Mouse (Mus musculus) retina, adult 2 months (tissue): ENCODE results near the gene Ppp3ca.

Source experiments
- DNase-seq: peaks from one replicate; pipeline ENCODE4 v3.0.0-alpha.2; 2012; ENCODE audit warnings: low read depth, low spot score

Gene Ppp3ca

DNA sequence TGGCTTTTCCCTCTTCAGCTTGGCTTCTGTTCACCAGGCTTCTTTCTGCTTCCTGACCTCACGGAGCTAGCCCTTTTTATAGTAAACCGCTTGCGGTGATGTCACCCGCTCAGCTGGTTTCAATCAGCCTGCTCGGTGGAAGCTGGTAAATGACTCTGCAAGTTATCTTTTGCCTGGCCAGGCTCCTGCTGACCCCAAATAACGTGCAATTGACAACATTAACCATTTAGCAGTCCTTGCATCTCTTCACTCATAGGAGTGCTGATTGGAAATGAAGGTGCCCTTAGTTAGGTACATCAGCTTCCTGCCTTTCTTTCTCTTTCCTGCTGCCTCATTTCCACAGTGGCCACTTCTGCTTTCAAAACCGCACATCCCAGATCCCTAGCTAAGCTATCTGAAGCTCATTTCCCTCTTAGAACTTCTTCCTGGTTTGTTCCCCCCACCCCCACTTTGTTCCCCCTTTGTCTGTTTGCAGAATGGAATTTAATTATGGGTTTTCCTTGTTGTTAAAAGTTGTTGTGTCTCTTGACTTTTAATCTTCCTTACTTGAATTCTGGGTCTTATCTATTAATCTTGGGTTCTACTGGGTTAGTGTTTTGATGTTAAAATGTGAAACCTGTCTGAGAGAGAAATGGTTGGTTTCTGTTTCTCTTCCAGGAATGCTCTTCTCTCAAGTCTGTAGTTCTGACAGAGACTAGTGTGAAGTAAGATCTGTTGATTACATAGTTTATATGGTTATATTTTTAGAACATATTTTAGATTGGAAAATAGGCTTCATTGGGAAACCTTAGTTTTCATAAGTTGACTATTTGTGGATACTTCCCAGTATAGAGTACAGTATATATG lies 55.6 kb downstream of the Ppp3ca start:
- DNase-seq = no peak

DNA sequence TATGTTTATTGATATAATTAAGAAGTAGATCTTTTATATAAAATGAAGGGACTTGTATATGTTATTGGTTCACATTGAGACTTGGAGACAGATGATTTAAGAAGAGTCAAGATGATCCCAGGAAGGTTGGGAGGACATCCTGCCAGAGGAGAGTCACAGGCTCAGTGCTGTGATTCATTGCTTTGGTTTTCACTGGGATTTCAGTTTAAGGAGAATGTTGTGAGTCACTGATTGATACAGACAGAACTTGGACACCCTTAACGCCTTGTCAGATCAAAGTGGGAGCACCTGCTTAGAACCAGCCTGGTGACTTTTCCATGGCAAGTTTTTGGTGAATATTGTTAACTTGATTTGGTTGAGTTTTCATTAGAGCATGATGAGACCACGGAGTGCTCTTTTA lies 58.0 kb downstream of the Ppp3ca start:
- no peak for DNase-seq

DNA sequence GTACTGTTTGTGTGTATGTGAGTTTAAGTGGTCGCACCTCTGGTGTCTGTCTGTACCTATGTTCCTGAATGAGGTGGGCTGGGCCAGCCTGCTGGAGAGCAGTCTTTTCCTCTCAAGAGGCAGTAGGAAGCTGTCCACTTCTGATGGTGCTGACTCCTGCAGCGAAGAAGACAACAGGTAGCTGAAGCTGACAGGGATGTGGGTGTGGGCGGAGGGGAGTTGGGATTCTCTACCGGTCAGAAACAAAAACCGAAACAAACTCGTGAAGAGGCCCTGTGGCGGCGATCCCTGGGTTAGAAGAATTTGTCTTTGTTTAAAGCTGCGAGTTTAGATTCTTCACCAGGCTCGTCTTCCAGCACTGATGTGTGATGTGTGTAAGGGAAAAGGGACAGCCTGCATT lies 60.1 kb downstream of the Ppp3ca start:
- no peak for DNase-seq

DNA sequence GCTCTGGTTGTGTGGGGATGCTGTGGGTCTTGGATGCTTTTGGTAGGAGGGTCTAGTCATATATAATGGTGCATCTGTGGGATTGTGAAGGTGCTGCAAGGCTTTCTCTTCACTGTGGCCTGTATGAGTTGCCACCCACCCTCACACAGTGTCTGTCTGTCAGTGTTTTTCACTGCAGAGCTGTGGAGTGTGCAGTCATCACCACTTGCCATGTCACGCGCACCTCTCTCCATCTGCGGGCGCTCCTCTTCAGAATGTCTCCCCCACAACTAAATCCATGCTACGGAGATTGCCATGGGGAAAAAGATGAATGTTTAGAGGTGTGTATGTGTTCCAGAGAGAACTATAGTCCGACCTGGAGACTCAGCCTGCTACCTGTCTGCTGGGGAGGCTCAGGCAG lies 61.7 kb downstream of the Ppp3ca start:
- DNase-seq = no peak

DNA sequence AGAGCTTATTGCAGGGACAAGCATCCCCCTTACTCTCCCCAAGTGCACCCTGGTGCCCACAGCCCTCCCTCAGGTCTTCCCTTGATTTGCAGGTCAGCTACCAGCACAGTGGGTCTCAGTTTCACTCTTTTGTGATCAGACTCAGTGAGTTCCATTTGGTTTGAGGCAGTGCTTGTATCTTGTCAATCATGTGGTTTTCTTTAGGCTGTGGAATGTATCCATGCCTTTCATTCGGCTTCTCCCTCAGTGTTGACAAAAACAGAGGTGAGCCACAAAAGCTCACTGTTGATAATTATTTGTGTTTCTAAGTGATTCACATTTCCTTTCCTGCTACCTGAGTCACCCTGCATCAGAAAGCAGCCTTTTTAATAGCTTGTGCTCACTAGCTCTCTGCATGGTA lies 66.1 kb downstream of the Ppp3ca start:
- DNase-seq = no peak

DNA sequence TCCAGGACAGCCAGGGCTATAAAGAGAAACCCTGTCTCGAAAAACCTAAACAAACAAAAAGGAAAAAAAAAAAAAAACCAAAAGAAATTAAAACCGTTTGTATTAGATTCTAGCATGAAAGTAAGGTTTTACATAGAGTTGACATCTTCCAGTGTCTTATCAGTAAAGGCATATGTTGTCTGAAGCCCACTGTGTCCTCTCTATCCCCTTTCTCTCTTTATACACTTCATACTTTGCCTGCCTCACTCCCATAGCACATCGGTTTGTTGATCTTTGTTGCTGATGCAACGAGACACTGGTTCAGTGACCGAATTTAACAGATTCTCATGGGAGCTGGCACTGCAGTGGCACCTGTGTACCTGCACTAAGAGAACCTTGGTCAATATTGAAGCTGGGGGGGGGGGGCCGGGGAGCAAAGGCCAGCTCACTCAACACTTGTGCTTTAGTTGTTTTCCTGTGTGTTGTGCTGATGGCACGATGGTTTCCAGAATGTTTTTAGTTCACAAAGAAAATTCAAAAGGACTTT lies 66.9 kb downstream of the Ppp3ca start:
- no peak for DNase-seq

DNA sequence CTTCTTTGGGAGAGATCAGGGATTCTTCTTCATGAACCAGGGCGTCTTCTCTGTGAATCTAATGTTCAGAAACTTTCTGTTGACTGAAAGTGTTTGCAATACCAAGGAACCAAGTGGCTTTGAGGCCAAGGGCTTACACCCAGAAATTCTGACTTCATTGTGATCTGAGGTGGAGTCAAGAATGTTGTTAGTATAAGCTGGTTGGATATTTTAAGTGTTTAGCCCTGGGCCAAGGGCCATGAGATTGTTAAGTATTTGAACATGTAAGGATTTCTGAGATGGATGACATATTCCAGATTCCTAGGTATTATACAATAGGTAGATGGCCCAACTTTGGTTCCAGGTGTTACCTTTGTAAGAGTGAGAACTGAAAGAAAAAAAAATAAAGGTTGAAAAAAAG lies 68.5 kb downstream of the Ppp3ca start:
- DNase-seq = no peak

DNA sequence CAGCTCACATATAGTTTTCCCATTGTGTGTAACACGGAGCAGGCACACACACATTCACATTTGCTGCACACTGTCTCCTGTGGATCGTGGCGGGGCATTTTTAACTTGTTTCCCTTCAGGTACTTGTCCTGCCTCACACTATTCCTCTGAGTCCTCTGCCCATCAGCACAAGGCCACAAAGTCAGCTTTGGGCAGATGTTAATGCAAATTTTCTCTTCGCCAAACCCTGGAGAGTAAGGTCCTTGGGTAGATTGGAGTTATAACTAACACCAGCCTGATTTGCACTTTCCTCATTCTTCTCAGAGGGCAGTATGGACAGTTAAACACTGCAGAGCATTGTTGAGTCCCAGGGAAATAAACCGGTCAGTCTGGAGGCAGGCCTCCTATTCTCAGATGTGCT lies 69.0 kb downstream of the Ppp3ca start:
- DNase-seq = no peak

DNA sequence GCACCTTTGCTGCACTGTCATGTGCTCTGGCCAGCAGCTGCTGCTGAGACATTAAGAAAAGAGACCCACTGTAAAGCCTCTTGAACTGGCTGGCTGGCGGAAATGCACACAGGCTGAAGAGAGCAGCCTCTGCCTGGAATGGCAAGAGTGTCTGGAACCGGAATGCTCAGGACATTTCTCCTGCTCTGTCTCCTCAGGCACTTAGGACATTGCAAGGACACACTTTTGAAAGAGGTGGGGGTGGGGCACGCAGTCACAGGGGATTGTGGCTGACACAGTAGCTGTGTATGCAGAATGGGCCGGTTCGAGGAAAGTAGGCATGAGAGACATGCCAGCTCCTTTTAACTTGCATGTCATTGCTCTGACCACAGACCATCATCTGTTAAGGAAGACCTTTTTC lies 71.7 kb downstream of the Ppp3ca start:
- DNase-seq = no peak

DNA sequence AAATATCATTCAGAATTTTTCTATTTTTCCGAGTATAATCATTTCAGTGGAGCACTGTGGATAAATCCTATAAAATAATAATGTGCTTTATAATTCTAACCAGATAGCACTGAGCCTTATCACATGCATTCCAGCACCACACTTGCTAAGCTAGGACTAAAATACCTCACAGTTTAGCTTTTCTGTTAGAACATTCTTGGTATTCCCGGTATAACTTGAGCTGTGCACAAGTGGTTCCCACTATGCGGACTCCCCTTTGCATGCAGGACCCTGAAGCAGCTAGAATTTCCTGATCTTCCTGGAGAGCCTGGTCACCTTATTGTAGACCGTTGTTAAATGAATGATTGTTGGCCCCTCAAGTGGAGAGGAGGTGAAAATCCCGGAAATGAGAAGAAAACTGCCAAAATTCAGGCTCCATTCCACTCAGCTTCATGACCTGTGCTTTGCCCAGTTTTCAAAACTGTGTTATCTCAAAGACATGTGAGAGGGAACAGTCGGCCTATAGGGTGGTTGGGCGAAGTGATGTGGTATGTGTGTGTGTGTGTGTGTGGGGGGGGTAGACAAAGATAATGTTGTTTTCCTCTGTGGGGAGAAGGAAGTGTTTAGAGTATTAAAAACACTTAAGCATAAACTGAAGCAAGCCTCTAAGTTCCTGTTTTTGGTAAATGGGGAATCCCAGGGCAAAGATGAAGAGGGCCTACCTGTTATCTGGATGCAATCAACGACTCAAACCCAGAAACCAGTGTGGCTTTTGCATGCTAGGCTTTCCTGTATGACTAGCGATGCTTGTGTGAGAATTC lies 72.5 kb downstream of the Ppp3ca start:
- DNase-seq = no peak

DNA sequence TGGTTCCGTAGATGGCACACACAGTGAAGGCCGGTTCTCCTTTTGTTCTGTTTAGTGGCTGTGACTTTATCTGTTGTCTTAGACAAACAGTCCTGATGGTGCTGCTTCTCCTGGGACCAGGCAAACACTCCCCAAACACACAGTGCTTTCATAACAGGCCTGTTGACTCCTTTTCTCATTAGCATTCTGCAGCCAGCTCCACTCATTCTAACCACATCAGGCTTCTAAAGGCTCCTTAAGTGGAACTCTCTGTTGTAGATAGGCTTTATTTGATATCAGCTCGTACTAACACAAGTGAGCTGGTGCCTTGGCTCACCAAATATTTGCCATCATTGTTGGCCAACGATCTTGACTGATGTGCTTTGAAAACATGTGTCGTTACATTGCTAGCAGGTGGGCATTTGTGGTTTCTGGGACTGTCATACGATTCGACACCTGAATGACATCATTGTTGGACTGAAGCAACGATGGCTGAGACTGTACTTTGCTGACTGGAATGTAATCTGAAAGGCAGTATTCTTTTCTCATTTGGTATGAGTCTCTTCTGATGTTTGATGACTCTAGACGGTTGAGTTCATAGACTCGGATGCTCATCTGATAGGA lies 74.5 kb downstream of the Ppp3ca start:
- no peak for DNase-seq

DNA sequence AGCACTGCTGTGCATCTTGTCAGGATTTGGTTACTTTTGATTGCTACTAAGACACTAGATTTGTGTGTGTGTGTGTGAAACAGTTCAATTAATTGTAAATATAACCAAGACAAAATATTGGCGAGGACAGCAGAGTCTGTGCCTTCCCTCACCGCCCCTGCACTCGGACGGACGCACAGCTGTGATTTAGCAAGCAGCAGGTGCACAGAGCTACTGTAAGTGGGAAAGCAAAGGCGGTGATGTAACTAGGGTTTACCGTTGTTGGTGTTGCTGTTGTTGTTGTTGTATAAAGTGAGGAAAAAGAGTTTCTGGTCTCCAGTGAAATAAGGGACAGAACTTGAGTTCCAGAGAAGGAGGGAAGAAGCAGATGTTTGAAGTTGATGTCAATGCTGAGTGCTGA lies 75.5 kb downstream of the Ppp3ca start:
- DNase-seq = no peak

DNA sequence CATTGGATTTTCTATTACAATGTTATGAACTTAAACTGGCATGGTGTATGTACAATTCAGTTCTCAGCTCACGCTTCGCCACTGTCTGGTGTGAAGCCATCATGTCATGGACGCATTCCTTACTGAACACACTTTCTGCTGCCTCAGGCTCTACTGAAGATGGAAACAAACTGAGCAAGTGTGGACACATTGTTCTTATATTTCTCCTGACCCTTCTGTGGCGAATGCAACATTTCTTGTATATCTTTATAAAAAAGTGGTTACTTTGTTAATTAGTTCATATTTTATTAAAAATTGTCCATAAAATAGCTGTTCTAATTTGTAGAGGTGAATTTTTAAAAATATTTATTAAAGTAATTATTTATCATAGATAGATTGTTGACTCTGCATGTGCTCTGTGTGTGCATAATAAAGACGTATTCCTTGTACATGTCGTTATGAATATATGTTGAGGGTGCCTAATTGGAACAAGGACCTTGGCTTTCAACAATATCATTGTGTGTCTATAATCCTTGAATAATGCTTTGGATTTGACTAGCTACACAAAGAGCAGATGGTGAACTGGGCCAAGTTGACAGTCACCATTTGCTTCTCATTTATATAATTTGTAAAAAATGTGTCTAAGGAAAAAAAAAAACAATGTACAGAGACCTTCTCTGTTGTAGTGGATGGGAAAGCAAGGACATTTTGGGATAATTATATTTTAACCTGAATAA lies 79.0 kb downstream of the Ppp3ca start:
- no peak for DNase-seq

DNA sequence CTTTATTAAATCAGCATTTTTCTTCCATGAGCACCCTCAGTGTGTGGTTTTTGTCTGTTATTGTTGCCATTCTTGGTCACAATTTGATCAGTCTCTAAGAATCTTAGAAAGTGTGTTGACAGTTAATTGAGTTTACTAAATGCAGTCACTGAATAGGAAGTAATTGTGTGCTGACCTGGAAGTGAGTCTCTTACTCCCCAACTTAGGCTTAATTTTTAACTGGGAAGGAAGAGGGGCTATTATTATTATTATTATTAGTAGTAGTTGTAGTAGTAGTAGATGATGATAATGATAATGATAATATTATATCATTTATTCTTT lies 79.5 kb downstream of the Ppp3ca start:
- DNase-seq = no peak

DNA sequence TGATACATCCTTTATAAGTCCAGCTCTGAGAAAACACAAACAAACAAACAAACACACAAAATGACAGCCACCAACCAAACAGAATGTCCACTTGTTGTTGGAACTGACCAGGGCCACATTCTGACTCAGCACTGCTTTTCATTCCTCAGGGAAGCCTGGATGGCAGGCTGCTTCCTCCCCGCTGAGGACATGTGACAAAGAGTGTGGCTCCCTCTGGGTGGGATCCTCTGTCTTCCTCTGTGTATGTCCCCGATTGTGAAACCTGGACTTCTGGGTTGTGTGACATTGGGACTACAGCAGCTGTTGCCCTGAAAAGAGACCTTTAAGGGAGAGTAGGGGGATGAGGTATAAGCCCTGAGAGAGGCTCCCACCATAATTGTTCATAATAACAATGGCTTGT lies 80.0 kb downstream of the Ppp3ca start:
- no peak for DNase-seq

DNA sequence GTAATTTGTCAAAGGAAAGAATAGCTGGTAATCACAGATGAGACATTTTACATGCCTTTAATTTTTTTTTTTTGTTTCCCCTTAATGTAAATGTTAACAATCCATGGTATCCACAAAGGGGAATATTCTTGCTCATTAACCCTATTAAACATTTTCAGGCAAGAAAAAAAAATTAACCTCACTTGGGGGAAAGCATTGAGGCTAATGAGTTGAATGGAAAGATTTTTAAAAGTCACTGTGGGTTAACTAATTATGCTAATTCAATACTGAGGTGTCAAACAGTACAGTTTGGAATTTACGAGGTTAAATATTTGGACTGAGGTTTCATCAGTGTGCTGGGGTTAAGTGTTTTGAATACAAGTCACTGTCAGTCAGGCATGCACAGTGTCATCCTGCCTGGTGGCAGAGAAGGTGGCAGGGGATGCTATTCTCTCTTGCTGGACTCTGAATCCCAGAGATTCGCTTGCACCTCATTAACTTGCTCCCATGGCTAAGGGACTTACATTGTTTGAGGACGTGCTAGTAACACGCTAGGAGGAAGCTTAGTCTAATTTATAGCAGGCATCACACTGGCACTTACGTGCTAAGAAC lies 82.3 kb downstream of the Ppp3ca start:
- no peak for DNase-seq

DNA sequence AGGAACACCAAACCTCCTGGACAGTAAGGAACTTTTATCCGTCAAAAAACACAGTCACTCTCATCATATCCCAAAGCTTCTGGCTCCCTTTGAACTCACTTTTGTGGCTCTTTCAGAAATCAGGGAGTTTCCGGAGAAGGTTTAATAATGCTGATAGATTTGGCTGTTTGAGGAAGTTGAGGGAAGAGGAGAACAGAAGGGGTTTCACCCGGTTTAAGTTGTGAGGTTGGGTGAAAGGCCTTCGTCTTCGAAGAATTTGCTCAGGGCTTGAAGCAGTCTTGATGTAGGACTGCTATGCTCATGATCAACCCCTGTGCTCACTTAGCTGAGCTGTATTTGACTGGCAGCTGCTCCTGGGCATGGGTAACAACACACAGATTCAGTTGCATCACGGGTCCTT lies 86.2 kb downstream of the Ppp3ca start:
- no peak for DNase-seq

DNA sequence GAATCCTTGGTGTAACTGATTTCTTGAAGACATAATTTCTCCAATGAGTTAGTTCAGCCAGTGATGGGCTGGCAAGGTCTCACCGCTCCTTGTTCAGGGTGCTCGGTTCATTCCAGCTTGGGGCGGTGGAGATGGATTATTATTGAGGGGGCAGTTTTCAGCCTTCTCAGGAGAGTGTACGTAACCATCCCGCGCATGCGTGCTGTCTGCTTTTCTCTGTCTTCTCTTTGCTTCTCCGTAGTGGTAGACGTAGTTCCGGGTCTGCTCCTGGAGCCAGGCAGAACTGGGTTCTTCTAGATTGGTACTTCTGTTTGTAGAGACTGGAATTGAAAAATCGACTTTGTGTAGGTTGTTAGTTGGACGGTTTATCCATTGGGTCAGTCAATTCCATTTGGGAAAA lies 89.5 kb downstream of the Ppp3ca start:
- DNase-seq = no peak

DNA sequence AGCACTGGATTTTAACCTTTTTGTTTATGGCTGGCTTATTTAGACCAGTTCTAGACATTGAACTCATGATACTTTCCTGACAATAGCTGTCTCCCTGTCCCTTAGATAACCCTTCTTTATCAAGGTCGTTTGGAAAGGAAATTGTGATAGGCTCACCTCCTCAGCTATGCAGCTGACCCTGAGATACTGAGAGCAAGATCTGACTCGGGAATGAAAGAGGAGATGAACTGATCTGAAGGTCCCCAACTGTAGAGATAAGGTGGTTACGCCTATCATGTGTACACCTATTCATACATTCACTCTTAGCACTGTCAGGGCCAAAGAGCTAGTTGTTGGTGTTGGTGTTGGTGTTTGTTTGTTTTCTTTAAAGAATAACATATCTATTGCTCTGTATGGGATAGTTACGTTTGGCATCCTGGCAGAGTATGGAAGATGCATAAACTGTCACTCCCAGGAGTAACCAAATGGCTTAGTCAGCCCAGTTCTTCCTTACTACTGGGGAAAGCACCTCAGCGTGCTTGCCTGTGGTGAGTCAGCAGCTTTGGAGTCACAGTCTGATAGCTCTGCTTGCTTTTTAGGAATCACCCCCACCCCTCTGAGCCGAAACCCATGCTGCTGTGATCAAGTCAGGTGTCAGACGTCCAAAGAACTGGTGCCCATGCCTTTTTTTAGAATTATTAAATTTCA lies 91.5 kb downstream of the Ppp3ca start:
- no peak for DNase-seq

DNA sequence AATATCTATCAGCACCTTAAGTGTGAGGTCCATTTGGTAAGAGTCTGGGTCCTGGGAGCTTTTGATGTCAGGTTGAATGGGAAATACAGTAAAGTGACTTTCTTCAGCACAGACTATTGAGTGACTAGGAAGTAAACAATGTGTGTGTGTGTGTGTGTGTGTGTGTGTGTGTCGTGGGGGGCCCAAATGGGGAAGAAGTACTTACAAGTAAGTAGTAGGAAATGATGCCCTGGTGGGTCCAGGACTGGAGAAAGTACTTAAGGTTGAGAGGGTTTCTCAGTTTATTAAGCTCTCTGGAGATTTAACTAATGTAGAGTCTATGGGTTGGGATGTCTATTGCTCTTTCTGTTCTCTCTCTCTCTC lies 92.0 kb downstream of the Ppp3ca start:
- DNase-seq = no peak

DNA sequence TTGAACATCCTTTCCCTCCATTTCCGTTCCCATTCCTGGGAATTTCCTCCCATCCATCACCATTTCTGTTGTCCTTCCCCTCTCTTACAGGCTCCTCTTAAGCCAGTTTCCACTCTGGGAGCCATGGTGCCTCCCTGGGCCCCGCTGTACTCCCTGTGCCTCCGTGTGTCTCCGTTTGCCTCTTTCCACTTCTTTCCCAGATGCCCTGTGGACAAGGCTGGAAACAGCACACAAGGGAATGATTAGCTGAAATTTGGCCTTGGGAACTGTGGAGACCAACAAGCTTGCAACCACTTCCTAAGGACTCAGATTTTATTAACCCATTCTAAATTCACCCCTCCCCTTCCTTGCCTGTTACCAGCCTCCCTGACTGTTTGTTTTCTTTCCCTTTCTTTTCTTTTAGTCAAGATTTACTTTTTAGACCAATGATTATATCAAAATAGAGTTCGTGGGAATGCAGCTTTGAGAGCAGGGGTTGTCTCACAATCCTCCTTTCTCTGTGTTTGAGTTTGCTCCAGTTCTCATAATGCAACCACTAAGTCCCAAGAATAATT lies 93.9 kb downstream of the Ppp3ca start:
- no peak for DNase-seq
